In the genomic region with DNA sequence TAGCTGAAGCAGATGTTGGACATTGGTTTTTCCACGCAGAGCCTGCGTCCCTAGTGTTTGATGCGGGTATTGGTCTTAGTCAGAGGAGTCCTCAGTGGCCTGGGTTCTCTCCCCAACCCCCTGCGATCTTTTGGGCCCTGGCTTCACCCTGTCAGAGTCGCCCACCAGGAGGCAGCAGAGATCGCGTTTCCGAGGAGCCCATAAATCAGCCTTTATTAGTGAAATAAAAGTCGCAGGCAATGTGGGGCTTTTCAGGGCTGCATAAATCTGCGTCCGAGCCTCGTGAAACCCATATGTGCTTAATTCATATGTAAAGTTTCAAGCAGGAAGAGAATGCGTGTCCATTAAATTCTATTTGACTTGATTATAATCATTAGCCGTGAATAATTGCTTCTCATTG, we compare ENCODE assay signal across 8 mouse cellular contexts. TPM values are rescaled to one million over a fixed set of nuclear protein-coding genes. Genes with fewer than 3 reads are reported as not detected.
DNase-seq lines count a peak whose midpoint lies in the region; ATAC-seq and TF ChIP-seq lines count a peak whose summit lies in the region.

No protein-coding gene starts in this region.

- peaks cover 25% of the 10 kb centered on the region for H3K27me3 ChIP-seq in liver, embryonic 16.5 days (ENCODE audit: control insufficient read depth, insufficient read depth, low read depth, low read length)
- H3K27me3 ChIP-seq in neural tube, embryonic 14.5 days (ENCODE audit: control insufficient read depth, insufficient read depth, low read length), result no peaks in the 10 kb centered on the region; the same call in 1 of the 2 replicates
- H3K27me3 ChIP-seq in thymus, adult 2 months (ENCODE audit: control insufficient read depth, insufficient read depth, low read length), result no peaks in the 10 kb centered on the region

- H3K4me2 ChIP-seq in liver, embryonic 16.5 days (ENCODE audit: low read depth, low read length), result peak overlapping the region; percentile 43
- H3K4me2 ChIP-seq in neural tube, embryonic 14.5 days (ENCODE audit: low read depth, low read length), result no peak overlapping the region

- H3K9me3 ChIP-seq in liver, embryonic 16.5 days (replicated peaks; ENCODE audit: control insufficient read depth, low read length), result no peaks in the 10 kb centered on the region
- H3K9me3 ChIP-seq in neural tube, embryonic 14.5 days (ENCODE audit: control insufficient read depth, low read length), result no peaks in the 10 kb centered on the region

- H3K4me1 ChIP-seq in liver, embryonic 16.5 days (ENCODE audit: control insufficient read depth, low read depth, low read length), result peaks cover 20% of the 10 kb centered on the region
- H3K4me1 ChIP-seq in neural tube, embryonic 14.5 days (ENCODE audit: control insufficient read depth, insufficient read depth, low read length), result peaks cover 56% of the 10 kb centered on the region
- H3K4me1 ChIP-seq in thymus, adult 2 months (replicated peaks; ENCODE audit: control insufficient read depth, insufficient read depth, low read length), result peaks cover 33% of the 10 kb centered on the region

- H3K4me3 ChIP-seq in liver, embryonic 16.5 days (ENCODE audit: low read depth, low read length), result no peak overlapping the region
- H3K4me3 ChIP-seq in neural tube, embryonic 14.5 days (ENCODE audit: low read depth, low read length), result no peak overlapping the region
- H3K4me3 ChIP-seq in thymus, adult 2 months (ENCODE audit: control insufficient read depth, insufficient read depth, low read length), result no peak overlapping the region

- 7% methylated on average over 14 of the region's 14 CpGs for WGBS in liver, embryonic 16.5 days (ENCODE audit: insufficient replicate concordance)
- 2% methylated on average over 14 of the region's 14 CpGs for WGBS in neural tube, embryonic 14.5 days
- WGBS in thymus, adult 2 months, result 12% methylated on average over 14 of the region's 14 CpGs

- peak; percentile 83 for TF ChIP-seq CTCF in thymus, adult 2 months (IDR thresholded peaks at IDR 0.05; ENCODE audit: borderline replicate concordance, control insufficient read depth, extremely low read depth, insufficient read depth, low read length, poor library complexity)

- peak; percentile 86 for DNase-seq in 3T3-L1 (ENCODE audit: low read depth, low spot score)
- peak; percentile 81 to 94 for DNase-seq in adrenal gland, adult (ENCODE audit: inconsistent age in 2 of 2, low spot score in 1 of 2)
- peak; percentile 73 for DNase-seq in embryo, embryonic 11.5 days (ENCODE audit: low read depth, low spot score)
- peak; percentile 71 to 93 for DNase-seq in kidney, postnatal 36 days
- DNase-seq in thymus, adult 2 months, result peak; percentile 77

- TF ChIP-seq POLR2A in thymus, adult 2 months (IDR thresholded peaks at IDR 0.05; ENCODE audit: control insufficient read depth, extremely low read depth, insufficient read depth, low read length, poor library complexity), result no peak

- no peak overlapping the region; the same call in 1 of the 2 replicates for H3K9ac ChIP-seq in liver, embryonic 16.5 days (ENCODE audit: low read depth, low read length)
- H3K9ac ChIP-seq in neural tube, embryonic 14.5 days (replicated peaks; ENCODE audit: low read depth, low read length), result no peak overlapping the region

- ATAC-seq in granulocyte monocyte progenitor cell, adult 5-6 weeks (replicated peaks; ENCODE audit: poor library complexity, severe bottlenecking), result peak; percentile 57
- no peak for ATAC-seq in liver, embryonic 16.5 days (ENCODE audit: low read depth)
- ATAC-seq in neural tube, embryonic 14.5 days (ENCODE audit: low read depth), result peak; percentile 41; the same call in 1 of the 2 replicates

- H3K36me3 ChIP-seq in liver, embryonic 16.5 days (ENCODE audit: control insufficient read depth, insufficient read depth), result no peaks in the 10 kb centered on the region
- no peaks in the 10 kb centered on the region for H3K36me3 ChIP-seq in neural tube, embryonic 14.5 days (ENCODE audit: control insufficient read depth, insufficient read depth, low read length)
- no peaks in the 10 kb centered on the region for H3K36me3 ChIP-seq in thymus, adult 2 months (ENCODE audit: control insufficient read depth, insufficient read depth, low read length)

- no peak overlapping the region for H3K27ac ChIP-seq in liver, embryonic 16.5 days (ENCODE audit: low read length)
- H3K27ac ChIP-seq in neural tube, embryonic 14.5 days (ENCODE audit: low read depth, low read length), result no peak overlapping the region
- no peak overlapping the region for H3K27ac ChIP-seq in thymus, adult 2 months (ENCODE audit: control insufficient read depth, insufficient read depth, low read length)

RNA-seq across cellular contexts. Expression of a gene that starts 11.5 kb away (rescaled TPM):
- 7.8 and 13.6 TPM in 2 replicates for total RNA-seq in granulocyte monocyte progenitor cell, adult 5-6 weeks (2014; fragmentation: Nextera tagmentation)
- total RNA-seq in granulocyte monocyte progenitor cell, adult 5-6 weeks (2017), result 4.5 and 6.3 TPM in 2 replicates
- polyA plus RNA-seq in liver, embryonic 16.5 days (2015; fragmentation: Nextera tagmentation; extraction: Ambion mirVana), result 4.6 and 5.8 TPM in 2 replicates
- polyA plus RNA-seq in neural tube, embryonic 14.5 days (2014; fragmentation: Nextera tagmentation; extraction: Ambion mirVana), result 4.7 and 5.6 TPM in 2 replicates
- polyA plus RNA-seq in thymus, adult 2 months (2012; rRNA removed), result 37.5 and 49.3 TPM in 2 replicates

RNA-seq across cellular contexts. Expression of a gene that starts 28.4 kb away (rescaled TPM):
- total RNA-seq in granulocyte monocyte progenitor cell, adult 5-6 weeks (2014; fragmentation: Nextera tagmentation), result 162 and 187 TPM in 2 replicates
- total RNA-seq in granulocyte monocyte progenitor cell, adult 5-6 weeks (2017), result 246 and 270 TPM in 2 replicates
- polyA plus RNA-seq in liver, embryonic 16.5 days (2015; fragmentation: Nextera tagmentation; extraction: Ambion mirVana), result 103 and 104 TPM in 2 replicates
- polyA plus RNA-seq in neural tube, embryonic 14.5 days (2014; fragmentation: Nextera tagmentation; extraction: Ambion mirVana), result 207 and 215 TPM in 2 replicates
- polyA plus RNA-seq in thymus, adult 2 months (2012; rRNA removed), result 87.4 and 89.5 TPM in 2 replicates

RNA-seq across cellular contexts. Expression of a gene that starts 37.4 kb away (rescaled TPM):
- total RNA-seq in granulocyte monocyte progenitor cell, adult 5-6 weeks (2014; fragmentation: Nextera tagmentation), result not detected in 2 replicates
- not detected in 2 replicates for total RNA-seq in granulocyte monocyte progenitor cell, adult 5-6 weeks (2017)
- 0.09 and 0.19 TPM in 2 replicates for polyA plus RNA-seq in liver, embryonic 16.5 days (2015; fragmentation: Nextera tagmentation; extraction: Ambion mirVana)
- polyA plus RNA-seq in neural tube, embryonic 14.5 days (2014; fragmentation: Nextera tagmentation; extraction: Ambion mirVana), result 11.0 and 13.3 TPM in 2 replicates
- polyA plus RNA-seq in thymus, adult 2 months (2012; rRNA removed), result 0.59 and 0.64 TPM in 2 replicates

RNA-seq across cellular contexts. Expression of a gene that starts 48.9 kb away (rescaled TPM):
- 103 and 119 TPM in 2 replicates for total RNA-seq in granulocyte monocyte progenitor cell, adult 5-6 weeks (2014; fragmentation: Nextera tagmentation)
- total RNA-seq in granulocyte monocyte progenitor cell, adult 5-6 weeks (2017), result 182 and 230 TPM in 2 replicates
- 103 and 105 TPM in 2 replicates for polyA plus RNA-seq in liver, embryonic 16.5 days (2015; fragmentation: Nextera tagmentation; extraction: Ambion mirVana)
- polyA plus RNA-seq in neural tube, embryonic 14.5 days (2014; fragmentation: Nextera tagmentation; extraction: Ambion mirVana), result 1.9 and 4.9 TPM in 2 replicates
- 345 and 352 TPM in 2 replicates for polyA plus RNA-seq in thymus, adult 2 months (2012; rRNA removed)
